Comparison of ENCODE assay signal across 10 mouse cellular contexts in genomic region chr14:121229036-121229773, GRCm38 (mm10).
"Had no signal": no experiment of that assay in that cellular context is flagged by ENCODE, and none has a peak within 500 bp of the region (broad histone marks: within the 10 kb centered on the region; RNA-seq: fewer than 3 reads in every experiment).

No protein-coding gene starts in this region.

- H3K27ac ChIP-seq: limb, embryonic 13.5 days; liver, embryonic 14.5 days; midbrain, embryonic 13.5 days; stomach, embryonic 15.5 days had no signal

- H3K4me2 ChIP-seq: limb, embryonic 13.5 days; midbrain, embryonic 13.5 days; stomach, embryonic 15.5 days had no signal

- H3K4me3 ChIP-seq: limb, embryonic 13.5 days; midbrain, embryonic 13.5 days; myocyte; stomach, embryonic 15.5 days had no signal

- DNase-seq: left cerebral cortex, postnatal 4 days; lung, adult 18-20 months; right cerebral cortex, postnatal 14 days; thymus, postnatal 4 days had no signal

- H3K4me1 ChIP-seq: midbrain, embryonic 13.5 days; stomach, embryonic 15.5 days had no signal

- H3K27me3 ChIP-seq: limb, embryonic 13.5 days; midbrain, embryonic 13.5 days; stomach, embryonic 15.5 days had no signal

- ATAC-seq: intestine, embryonic 16.5 days; midbrain, embryonic 13.5 days had no signal

- H3K9me3 ChIP-seq: limb, embryonic 13.5 days; midbrain, embryonic 13.5 days; stomach, embryonic 15.5 days had no signal

- H3K9ac ChIP-seq: limb, embryonic 13.5 days; liver, embryonic 14.5 days; midbrain, embryonic 13.5 days; stomach, embryonic 15.5 days had no signal
